Mouse (Mus musculus) intestine, embryonic 15.5 days (tissue): ENCODE data around the gene Cfap20. TPM values are rescaled to one million over a fixed set of nuclear protein-coding genes. Genes with fewer than 3 reads are reported as not detected.

Experiments
- ATAC-seq: fragments of 200-750 bp; cut with Nextera tagmentation; 2 replicates; pipeline ENCODE4 v1.8.0; 2017; ENCODE audit warnings: moderate TSS enrichment, moderate library complexity
- H3K27ac ChIP-seq: fragments of 300-500 bp; sonication (generic); 2 replicates; pipeline ENCODE4 v1.5.1; 2015; ENCODE audit warnings: mild to moderate bottlenecking, inconsistent platforms
- H3K27me3 ChIP-seq: fragments of 300-500 bp; sonication (generic); replicated peaks from 2 replicates; pipeline ENCODE4 v1.6.1; 2015; ENCODE audit warnings: inconsistent platforms
- H3K36me3 ChIP-seq: fragments of 300-500 bp; sonication (generic); 2 replicates; pipeline ENCODE4 v1.6.1; 2015; ENCODE audit warnings: inconsistent platforms
- H3K4me1 ChIP-seq: fragments of 300-500 bp; sonication (generic); replicated peaks from 2 replicates; pipeline ENCODE4 v1.6.1; 2015; ENCODE audit warnings: inconsistent platforms
- H3K4me2 ChIP-seq: fragments of 300-500 bp; sonication (generic); replicated peaks from 2 replicates; pipeline ENCODE4 v1.6.1; 2015; ENCODE audit warnings: mild to moderate bottlenecking, inconsistent platforms
- H3K4me3 ChIP-seq: fragments of 300-500 bp; sonication (generic); replicated peaks from 2 replicates; pipeline ENCODE4 v1.5.1; 2015; ENCODE audit warnings: inconsistent platforms
- H3K9ac ChIP-seq: fragments of 300-500 bp; sonication (generic); 2 replicates; pipeline ENCODE4 v1.6.1; 2015; ENCODE audit warnings: inconsistent platforms
- H3K9me3 ChIP-seq: fragments of 300-500 bp; sonication (generic); 2 replicates; pipeline ENCODE4 v1.6.1; 2016; ENCODE audit warnings: inconsistent platforms
- WGBS: fragments of 180-500 bp; shearing (Covaris S2); methylation state at CpG from one replicate; pipeline ENCODE4 v1.1.7; 2015; 5-methylcytosine and 5-hydroxymethylcytosine counted together
- polyA plus RNA-seq: library from polyadenylated mRNA; unstranded; fragments of >200 nt; fragmentation: Nextera tagmentation; extraction: Ambion mirVana; gene quantifications from 2 replicates; pipeline ENCODE4 v1.2.1, GENCODE M21; 2015

The Cfap20 gene
- 114 and 123 TPM in 2 replicates for polyA plus RNA-seq

- H3K27ac ChIP-seq = peak within 1 kb of the TSS; percentile 93
- H3K27me3 ChIP-seq = no peaks in the 10 kb centered on the region
- H3K4me3 ChIP-seq = peak within 1 kb of the TSS; percentile 95
- no peaks in the 10 kb centered on the region for H3K9me3 ChIP-seq
- peaks cover 28% of the 10 kb centered on the region for H3K4me1 ChIP-seq
- WGBS = under 1% methylated on average over 50 of the region's 51 CpGs
- H3K4me2 ChIP-seq = peak within 1 kb of the TSS; percentile 78
- no peaks in the 10 kb centered on the region for H3K36me3 ChIP-seq
- peak within 1 kb of the TSS; percentile 94 for H3K9ac ChIP-seq
- ATAC-seq = peak; percentile 97
These were observed at the start of gene Cfap20 for GRCm38 (mm10) chr8:95434686-95435439. Cfap20 (minus strand) TSS chr8:95434869.

GRCm38 (mm10) chr8:95470008-95470407 is 35.3 kb upstream of the Cfap20 start:
- WGBS = 98% methylated on average over 4 of the region's 4 CpGs
- H3K9me3 ChIP-seq = no peaks in the 10 kb centered on the region

GRCm38 (mm10) chr8:95468995-95469394 is 34.3 kb upstream of the Cfap20 start:
- no peak overlapping the region for H3K4me2 ChIP-seq
- H3K4me1 ChIP-seq = no peaks in the 10 kb centered on the region
- H3K9me3 ChIP-seq = no peaks in the 10 kb centered on the region
- H3K27me3 ChIP-seq = no peaks in the 10 kb centered on the region
- H3K27ac ChIP-seq = no peak overlapping the region
- H3K36me3 ChIP-seq = peaks cover 25% of the 10 kb centered on the region
- WGBS = 89% methylated on average over 3 of the region's 3 CpGs
- no peak overlapping the region for H3K4me3 ChIP-seq
- H3K9ac ChIP-seq = no peak overlapping the region
- no peak for ATAC-seq

More at GRCm38 (mm10) chr8:95470008-95470407, 35.3 kb upstream of the Cfap20 start:
- H3K9ac ChIP-seq = no peak overlapping the region
- no peak overlapping the region for H3K4me3 ChIP-seq
- no peak overlapping the region for H3K4me2 ChIP-seq
- no peak for ATAC-seq
- H3K4me1 ChIP-seq = no peaks in the 10 kb centered on the region
- no peak overlapping the region for H3K27ac ChIP-seq
- no peaks in the 10 kb centered on the region for H3K27me3 ChIP-seq
- peaks cover 24% of the 10 kb centered on the region for H3K36me3 ChIP-seq

GRCm38 (mm10) chr8:95466543-95466942 is 31.9 kb upstream of the Cfap20 start:
- 84% methylated on average over 2 of the region's 2 CpGs for WGBS
- H3K36me3 ChIP-seq = peaks cover 16% of the 10 kb centered on the region
- ATAC-seq = no peak

GRCm38 (mm10) chr8:95452518-95452917 is 17.8 kb upstream of the Cfap20 start:
- H3K4me3 ChIP-seq = no peak overlapping the region
- no peaks in the 10 kb centered on the region for H3K27me3 ChIP-seq
- no peak for ATAC-seq
- WGBS = 64% methylated on average over 8 of the region's 8 CpGs
- peaks cover 35% of the 10 kb centered on the region for H3K36me3 ChIP-seq
- H3K9me3 ChIP-seq = no peaks in the 10 kb centered on the region
- no peak overlapping the region for H3K27ac ChIP-seq
- H3K9ac ChIP-seq = no peak overlapping the region
- no peak overlapping the region for H3K4me2 ChIP-seq
- no peaks in the 10 kb centered on the region for H3K4me1 ChIP-seq

More at GRCm38 (mm10) chr8:95466543-95466942, 31.9 kb upstream of the Cfap20 start:
- H3K4me3 ChIP-seq = no peak overlapping the region
- no peak overlapping the region for H3K27ac ChIP-seq
- H3K9ac ChIP-seq = no peak overlapping the region
- no peaks in the 10 kb centered on the region for H3K27me3 ChIP-seq
- H3K9me3 ChIP-seq = no peaks in the 10 kb centered on the region
- no peak overlapping the region for H3K4me2 ChIP-seq
- H3K4me1 ChIP-seq = no peaks in the 10 kb centered on the region

- H3K4me3 ChIP-seq = no peak overlapping the region
These were observed 15.6 kb upstream of the Cfap20 start for GRCm38 (mm10) chr8:95450271-95450670.

GRCm38 (mm10) chr8:95447661-95448060 is 13.0 kb upstream of the Cfap20 start:
- no peak for ATAC-seq
- WGBS = 88% methylated on average over 7 of the region's 7 CpGs
- peaks cover 15% of the 10 kb centered on the region for H3K36me3 ChIP-seq
- H3K4me1 ChIP-seq = no peaks in the 10 kb centered on the region
- no peaks in the 10 kb centered on the region for H3K27me3 ChIP-seq
- no peak overlapping the region for H3K4me2 ChIP-seq
- no peak overlapping the region for H3K4me3 ChIP-seq
- H3K9me3 ChIP-seq = no peaks in the 10 kb centered on the region
- no peak overlapping the region for H3K9ac ChIP-seq
- H3K27ac ChIP-seq = no peak overlapping the region

More at GRCm38 (mm10) chr8:95450271-95450670, 15.6 kb upstream of the Cfap20 start:
- no peaks in the 10 kb centered on the region for H3K9me3 ChIP-seq
- no peak overlapping the region for H3K27ac ChIP-seq
- H3K27me3 ChIP-seq = no peaks in the 10 kb centered on the region
- no peaks in the 10 kb centered on the region for H3K4me1 ChIP-seq
- no peak overlapping the region for H3K9ac ChIP-seq
- ATAC-seq = no peak
- WGBS = 93% methylated on average over 5 of the region's 5 CpGs
- peaks cover 25% of the 10 kb centered on the region for H3K36me3 ChIP-seq
- H3K4me2 ChIP-seq = no peak overlapping the region

GRCm38 (mm10) chr8:95445042-95445441 is 10.4 kb upstream of the Cfap20 start:
- Histone ChIP-seq H3K4me1 (no peaks in the 10 kb centered on the region), H3K9me3 (no peaks in the 10 kb centered on the region), H3K9ac (no peak overlapping the region), H3K36me3 (peaks cover 4% of the 10 kb centered on the region), H3K27me3 (no peaks in the 10 kb centered on the region), H3K27ac (no peak overlapping the region), H3K4me2 (no peak overlapping the region), H3K4me3 (no peak overlapping the region)
- ATAC-seq = no peak
- 83% methylated on average over 4 of the region's 4 CpGs for WGBS

GRCm38 (mm10) chr8:95441491-95442039 is 6.9 kb upstream of the Cfap20 start:
- Histone ChIP-seq H3K9me3 (no peaks in the 10 kb centered on the region), H3K36me3 (no peaks in the 10 kb centered on the region), H3K27me3 (no peaks in the 10 kb centered on the region), H3K4me3 (no peak overlapping the region), H3K27ac (no peak overlapping the region), H3K4me1 (no peaks in the 10 kb centered on the region), H3K4me2 (no peak overlapping the region), H3K9ac (no peak overlapping the region)
- peak; percentile 72 for ATAC-seq
- WGBS = 43% methylated on average over 5 of the region's 5 CpGs

GRCm38 (mm10) chr8:95440168-95440709 is 5.6 kb upstream of the Cfap20 start:
- Histone ChIP-seq H3K27me3 (no peaks in the 10 kb centered on the region), H3K4me3 (no peak overlapping the region), H3K36me3 (no peaks in the 10 kb centered on the region), H3K9ac (no peak overlapping the region), H3K4me1 (no peaks in the 10 kb centered on the region), H3K9me3 (no peaks in the 10 kb centered on the region), H3K27ac (no peak overlapping the region), H3K4me2 (no peak overlapping the region)
- ATAC-seq = no peak
- WGBS = 66% methylated on average over 5 of the region's 5 CpGs

GRCm38 (mm10) chr8:95439421-95439820 is 4.8 kb upstream of the Cfap20 start:
- Histone ChIP-seq H3K36me3 (no peaks in the 10 kb centered on the region), H3K27me3 (no peaks in the 10 kb centered on the region), H3K9ac (no peak overlapping the region), H3K4me2 (no peak overlapping the region), H3K27ac (no peak overlapping the region), H3K4me3 (no peak overlapping the region), H3K4me1 (no peaks in the 10 kb centered on the region), H3K9me3 (no peaks in the 10 kb centered on the region)
- ATAC-seq = no peak
- WGBS = 97% methylated on average over 2 of the region's 2 CpGs

GRCm38 (mm10) chr8:95437341-95437992 is 2.8 kb upstream of the Cfap20 start:
- Histone ChIP-seq H3K4me2 (no peak overlapping the region), H3K27ac (no peak overlapping the region), H3K36me3 (no peaks in the 10 kb centered on the region), H3K9ac (no peak overlapping the region), H3K27me3 (no peaks in the 10 kb centered on the region), H3K4me3 (no peak overlapping the region), H3K4me1 (peaks cover 13% of the 10 kb centered on the region), H3K9me3 (no peaks in the 10 kb centered on the region)
- no peak for ATAC-seq
- 44% methylated on average over 5 of the region's 5 CpGs for WGBS
